Mouse (Mus musculus) thymus, adult 2 months (tissue): ENCODE measurements around the gene Slc25a38.

Source experiments
- CTCF ChIP-seq: fragments of 200-500 bp; IDR thresholded peaks from 2 replicates; pipeline ENCODE4 v1.5.1; 2012; ENCODE audit warnings: mild to moderate bottlenecking, control low read depth, low read length, moderate library complexity, borderline replicate concordance; ENCODE audit not compliant: control insufficient read depth, poor library complexity, insufficient read depth; ENCODE audit errors: extremely low read depth
- POLR2A ChIP-seq: fragments of 200-500 bp; IDR thresholded peaks from 2 replicates; pipeline ENCODE4 v1.6.1; 2012; ENCODE audit warnings: mild to moderate bottlenecking, low read length, control low read depth, moderate library complexity; ENCODE audit not compliant: control insufficient read depth, poor library complexity, insufficient read depth; ENCODE audit errors: extremely low read depth

- no peak for TF ChIP-seq POLR2A
- no peak for TF ChIP-seq CTCF
These were observed 21.0 kb upstream of the Slc25a38 start for GRCm38 (mm10) chr9:120089125-120089524.
